Mouse (Mus musculus): ENCODE results near the gene Lrba. TPM values are rescaled to one million over a fixed set of nuclear protein-coding genes. Genes with fewer than 3 reads are reported as not detected.

Gene Lrba
- polyA plus RNA-seq, 1 experiment from 2014 or later: 6.4 TPM

DNA sequence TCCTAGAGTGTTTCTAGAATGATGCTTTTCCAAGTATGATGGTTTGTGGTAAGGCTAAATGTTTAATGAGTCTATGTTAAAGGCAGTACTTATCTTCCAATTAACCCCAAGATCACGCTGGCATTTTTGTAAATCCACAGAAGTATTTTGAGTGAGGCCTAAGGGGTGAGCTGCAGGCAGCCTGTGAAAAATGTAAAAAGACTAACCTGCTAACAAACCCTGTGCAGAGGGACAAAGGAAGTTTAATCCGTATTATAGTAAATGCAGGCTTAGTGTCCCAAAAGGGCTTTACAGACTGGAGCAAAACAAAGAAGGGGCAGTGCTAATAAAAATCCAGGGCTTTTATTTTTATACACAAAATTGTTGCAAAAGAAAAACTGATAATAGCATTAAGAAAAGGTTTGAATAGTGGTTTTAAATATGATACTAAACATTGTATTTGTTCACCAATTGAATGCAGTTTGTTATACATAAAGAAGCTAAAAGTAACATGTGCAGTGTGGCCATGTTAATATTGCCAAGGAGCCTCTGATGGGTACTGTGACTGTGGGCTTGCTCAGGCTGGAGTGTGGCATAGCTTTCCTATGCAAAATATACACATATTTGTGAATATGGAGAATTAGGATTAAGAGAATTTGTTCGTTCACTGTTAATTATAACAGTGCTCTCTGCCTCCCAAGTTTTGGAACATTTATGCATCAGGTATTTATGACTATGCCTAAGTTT is 348.2 kb downstream of the Lrba start:
- 41% methylated on average over 3 of the region's 3 CpGs for WGBS
- H3K27me3 ChIP-seq: no peaks in the 10 kb centered on the region
- ATAC-seq (ENCODE audit: low FRiP score, low read depth): no peak

DNA sequence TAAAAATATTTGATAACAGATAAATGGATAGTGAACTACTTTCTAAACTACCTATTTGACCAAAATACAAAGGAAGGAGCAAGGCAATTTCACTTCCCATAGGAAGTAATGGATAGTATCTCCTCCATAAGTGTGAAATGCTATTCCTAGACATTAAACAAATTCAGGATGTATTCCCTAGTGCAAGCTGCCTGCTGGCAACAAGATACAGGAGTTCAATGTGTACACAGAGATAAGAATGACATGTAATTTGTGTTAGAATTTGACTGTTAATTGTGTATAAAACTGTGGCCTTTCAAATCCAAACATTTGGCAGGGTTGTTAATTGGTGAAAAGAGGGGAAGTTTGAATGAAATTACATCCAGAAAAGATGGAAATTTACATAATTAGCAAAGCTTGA is 350.8 kb downstream of the Lrba start:
- H3K4me1 ChIP-seq: 0 out of 2 replicates have a peak, but pooled peaks cover 3% of the 10 kb centered on the region
- no peaks in the 10 kb centered on the region for H3K9me3 ChIP-seq
- no peak overlapping the region for H3K4me2 ChIP-seq (replicated peaks)
- no peak overlapping the region for H3K27ac ChIP-seq
- ATAC-seq (ENCODE audit: low FRiP score, low read depth): no peak
- no peaks in the 10 kb centered on the region for H3K27me3 ChIP-seq
- no peaks in the 10 kb centered on the region for H3K36me3 ChIP-seq
- H3K9ac ChIP-seq: no peak overlapping the region
- no peak overlapping the region for H3K4me3 ChIP-seq

More for the DNA sequence above, 348.2 kb downstream of the Lrba start:
- H3K27ac ChIP-seq: no peak overlapping the region
- H3K9ac ChIP-seq: no peak overlapping the region
- H3K4me3 ChIP-seq: no peak overlapping the region
- no peaks in the 10 kb centered on the region for H3K9me3 ChIP-seq
- no peaks in the 10 kb centered on the region for H3K36me3 ChIP-seq
- H3K4me1 ChIP-seq: 0 out of 2 replicates have a peak, but pooled peaks cover 3% of the 10 kb centered on the region
- no peak overlapping the region for H3K4me2 ChIP-seq (replicated peaks)

DNA sequence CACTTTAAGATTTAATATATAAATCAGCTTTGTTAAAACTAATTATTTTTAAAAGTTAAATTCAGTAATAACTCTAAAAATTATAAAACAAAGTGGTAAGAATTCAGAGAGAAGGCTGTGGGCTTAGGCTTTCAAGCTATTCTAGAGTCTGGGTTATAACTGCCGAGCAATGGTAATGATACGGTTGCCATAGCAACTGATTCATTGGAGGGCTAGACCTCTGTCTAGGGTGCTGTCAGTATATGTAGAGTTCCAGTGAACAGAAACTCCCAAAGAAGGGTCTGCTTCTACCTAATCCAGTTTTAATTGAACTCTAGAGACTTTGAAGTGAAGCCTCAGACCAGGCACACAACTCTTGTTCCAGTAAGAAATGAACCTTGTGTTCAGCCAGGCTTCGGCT is 377.8 kb downstream of the Lrba start:
- no peak overlapping the region for H3K9ac ChIP-seq
- no peaks in the 10 kb centered on the region for H3K36me3 ChIP-seq
- ATAC-seq (ENCODE audit: low FRiP score, low read depth): no peak
- no peak overlapping the region for H3K4me2 ChIP-seq (replicated peaks)
- no peaks in the 10 kb centered on the region for H3K9me3 ChIP-seq
- no peak overlapping the region for H3K27ac ChIP-seq
- 63% methylated on average over 3 of the region's 3 CpGs for WGBS
- no peak overlapping the region for H3K4me3 ChIP-seq
- H3K27me3 ChIP-seq: no peaks in the 10 kb centered on the region
- no peaks in the 10 kb centered on the region for H3K4me1 ChIP-seq

DNA sequence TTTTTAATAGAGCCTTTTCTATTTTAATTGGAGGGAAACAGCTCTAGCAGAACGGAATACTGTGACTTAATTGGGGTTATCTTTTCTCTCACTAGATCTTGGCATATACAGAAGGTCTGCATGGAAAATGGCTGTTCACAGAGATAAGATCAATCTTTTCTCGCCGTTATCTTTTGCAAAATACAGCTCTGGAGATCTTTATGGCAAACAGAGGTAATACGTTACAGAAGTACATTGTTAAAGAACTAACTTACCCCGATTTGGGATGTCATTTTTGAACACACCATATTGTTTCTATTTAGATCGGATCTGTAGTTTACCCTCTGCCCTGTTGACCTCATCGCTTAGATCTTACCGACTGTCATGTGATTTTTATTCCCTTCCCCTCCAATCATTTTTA is 381.3 kb downstream of the Lrba start:
- H3K4me1 ChIP-seq: no peaks in the 10 kb centered on the region
- H3K27me3 ChIP-seq: no peaks in the 10 kb centered on the region
- no peak overlapping the region for H3K4me2 ChIP-seq (replicated peaks)
- ATAC-seq (ENCODE audit: low FRiP score, low read depth): no peak
- no peaks in the 10 kb centered on the region for H3K36me3 ChIP-seq
- H3K9ac ChIP-seq: no peak overlapping the region
- H3K4me3 ChIP-seq: no peak overlapping the region
- 75% methylated on average over 8 of the region's 8 CpGs for WGBS
- H3K9me3 ChIP-seq: no peaks in the 10 kb centered on the region
- H3K27ac ChIP-seq: no peak overlapping the region

DNA sequence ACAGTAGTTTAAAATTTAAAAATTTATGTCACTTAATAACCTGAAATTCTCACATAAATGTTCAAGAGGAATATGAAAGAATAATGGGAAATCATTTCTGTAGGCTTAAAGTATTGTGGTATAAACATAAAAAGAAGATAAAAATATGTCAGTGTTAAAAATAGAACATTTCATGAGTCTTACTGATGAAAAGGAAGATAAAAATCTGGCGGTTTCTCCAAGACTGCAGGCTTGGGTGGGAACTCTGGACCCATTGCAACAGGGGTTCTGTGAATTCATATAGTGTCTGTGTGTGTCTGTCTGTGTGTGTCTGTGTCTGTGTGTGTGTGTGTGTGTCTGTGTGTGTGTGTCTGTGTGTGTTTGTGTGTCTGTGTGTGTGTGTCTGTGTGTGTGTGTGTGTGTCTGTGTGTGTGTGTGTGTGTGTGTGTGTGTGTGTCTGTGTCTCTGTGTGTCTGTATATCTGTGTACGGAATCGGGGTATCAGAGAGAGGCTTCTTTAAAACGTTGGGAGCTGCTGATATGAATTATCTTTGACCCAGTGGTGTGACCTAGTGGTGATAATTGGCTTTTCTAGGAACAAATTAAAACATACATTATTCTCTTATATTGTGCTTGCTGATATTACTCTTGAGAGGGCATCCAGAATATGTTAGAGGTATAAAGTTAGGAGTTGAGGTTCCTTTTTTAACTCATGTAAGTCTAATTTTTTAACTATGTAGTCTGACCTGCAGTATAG is 402.7 kb downstream of the Lrba start:
- ATAC-seq (ENCODE audit: low FRiP score, low read depth): no peak
- no peak overlapping the region for H3K27ac ChIP-seq
- H3K4me2 ChIP-seq (replicated peaks): no peak overlapping the region
- H3K4me1 ChIP-seq: no peaks in the 10 kb centered on the region
- H3K4me3 ChIP-seq: no peak overlapping the region
- 70% methylated on average over 4 of the region's 4 CpGs for WGBS
- no peaks in the 10 kb centered on the region for H3K27me3 ChIP-seq
- H3K9ac ChIP-seq: no peak overlapping the region
- H3K9me3 ChIP-seq: no peaks in the 10 kb centered on the region
- H3K36me3 ChIP-seq: no peaks in the 10 kb centered on the region

DNA sequence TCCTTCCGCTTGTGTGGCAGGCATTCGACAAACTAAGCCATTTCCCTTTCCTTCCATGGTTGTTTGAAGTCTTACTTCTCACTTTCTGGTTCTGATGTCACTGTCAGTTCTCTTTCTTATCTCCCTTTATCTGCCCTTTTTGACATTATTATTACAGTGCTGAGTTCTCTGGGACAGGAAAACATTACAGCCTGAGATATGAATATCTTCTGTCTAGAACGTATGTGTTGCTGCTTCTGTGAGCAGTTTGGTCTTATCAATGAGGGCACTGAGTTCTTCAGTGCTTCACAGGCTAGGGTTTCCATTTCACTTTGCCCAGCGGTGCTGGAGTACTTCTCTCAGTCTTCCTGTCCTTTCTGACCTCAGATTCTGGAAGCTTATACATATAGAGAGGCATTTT is 404.9 kb downstream of the Lrba start:
- no peaks in the 10 kb centered on the region for H3K36me3 ChIP-seq
- 86% methylated on average over 4 of the region's 4 CpGs for WGBS

DNA sequence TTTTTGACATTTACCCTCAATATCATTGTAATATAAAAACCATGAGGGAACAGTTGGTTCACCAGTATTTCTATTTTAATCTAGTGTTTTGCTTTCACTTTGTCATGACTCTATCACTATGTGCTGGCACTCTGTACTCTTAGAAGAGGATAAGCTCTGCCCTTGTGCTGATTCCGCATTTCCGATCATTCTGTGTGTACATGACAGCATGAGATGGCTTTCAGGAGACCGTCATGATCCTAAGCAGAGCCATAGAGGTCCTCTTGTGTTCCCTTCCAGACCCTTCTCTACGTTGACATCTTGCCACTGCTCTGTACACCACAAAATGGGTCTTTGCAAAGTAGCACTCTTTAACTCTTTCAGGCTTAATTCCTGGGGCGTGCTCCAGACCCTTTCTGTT is 411.0 kb downstream of the Lrba start:
- no peak overlapping the region for H3K9ac ChIP-seq
- 66% methylated on average over 5 of the region's 5 CpGs for WGBS
- ATAC-seq (ENCODE audit: low FRiP score, low read depth): no peak
- H3K9me3 ChIP-seq: no peaks in the 10 kb centered on the region
- no peak overlapping the region for H3K4me3 ChIP-seq
- no peaks in the 10 kb centered on the region for H3K36me3 ChIP-seq
- no peaks in the 10 kb centered on the region for H3K4me1 ChIP-seq
- H3K27me3 ChIP-seq: no peaks in the 10 kb centered on the region
- H3K27ac ChIP-seq: no peak overlapping the region
- no peak overlapping the region for H3K4me2 ChIP-seq (replicated peaks)

More for the DNA sequence above, 404.9 kb downstream of the Lrba start:
- H3K4me2 ChIP-seq (replicated peaks): no peak overlapping the region
- no peaks in the 10 kb centered on the region for H3K9me3 ChIP-seq
- ATAC-seq (ENCODE audit: low FRiP score, low read depth): no peak
- no peak overlapping the region for H3K27ac ChIP-seq
- no peak overlapping the region for H3K9ac ChIP-seq
- H3K27me3 ChIP-seq: no peaks in the 10 kb centered on the region
- no peak overlapping the region for H3K4me3 ChIP-seq
- no peaks in the 10 kb centered on the region for H3K4me1 ChIP-seq

DNA sequence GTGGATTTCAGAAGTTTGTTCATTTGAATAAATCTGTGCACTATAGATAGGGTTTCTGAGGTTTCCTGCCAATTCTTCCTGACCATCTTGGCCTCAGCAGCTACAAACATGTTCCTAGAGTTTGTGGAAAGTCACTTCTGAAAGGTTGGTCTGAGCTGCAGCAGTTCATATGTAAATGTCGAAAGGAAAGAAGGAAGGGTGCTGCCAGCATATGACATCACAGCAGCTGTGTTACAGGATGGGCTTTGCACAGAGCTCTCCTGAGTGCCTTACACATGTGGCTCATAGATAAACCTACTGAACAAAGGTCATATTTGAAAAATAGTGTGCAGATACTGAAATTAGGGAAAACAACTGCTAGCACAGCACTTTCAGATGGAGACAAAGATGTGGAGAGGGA is 411.5 kb downstream of the Lrba start:
- H3K27ac ChIP-seq: no peak overlapping the region
- ATAC-seq (ENCODE audit: low FRiP score, low read depth): no peak
- H3K36me3 ChIP-seq: no peaks in the 10 kb centered on the region
- 37% methylated on average over 1 of the region's 1 CpGs for WGBS
- H3K9me3 ChIP-seq: no peaks in the 10 kb centered on the region
- no peak overlapping the region for H3K4me3 ChIP-seq
- H3K9ac ChIP-seq: no peak overlapping the region
- no peaks in the 10 kb centered on the region for H3K4me1 ChIP-seq
- H3K27me3 ChIP-seq: no peaks in the 10 kb centered on the region
- no peak overlapping the region for H3K4me2 ChIP-seq (replicated peaks)

DNA sequence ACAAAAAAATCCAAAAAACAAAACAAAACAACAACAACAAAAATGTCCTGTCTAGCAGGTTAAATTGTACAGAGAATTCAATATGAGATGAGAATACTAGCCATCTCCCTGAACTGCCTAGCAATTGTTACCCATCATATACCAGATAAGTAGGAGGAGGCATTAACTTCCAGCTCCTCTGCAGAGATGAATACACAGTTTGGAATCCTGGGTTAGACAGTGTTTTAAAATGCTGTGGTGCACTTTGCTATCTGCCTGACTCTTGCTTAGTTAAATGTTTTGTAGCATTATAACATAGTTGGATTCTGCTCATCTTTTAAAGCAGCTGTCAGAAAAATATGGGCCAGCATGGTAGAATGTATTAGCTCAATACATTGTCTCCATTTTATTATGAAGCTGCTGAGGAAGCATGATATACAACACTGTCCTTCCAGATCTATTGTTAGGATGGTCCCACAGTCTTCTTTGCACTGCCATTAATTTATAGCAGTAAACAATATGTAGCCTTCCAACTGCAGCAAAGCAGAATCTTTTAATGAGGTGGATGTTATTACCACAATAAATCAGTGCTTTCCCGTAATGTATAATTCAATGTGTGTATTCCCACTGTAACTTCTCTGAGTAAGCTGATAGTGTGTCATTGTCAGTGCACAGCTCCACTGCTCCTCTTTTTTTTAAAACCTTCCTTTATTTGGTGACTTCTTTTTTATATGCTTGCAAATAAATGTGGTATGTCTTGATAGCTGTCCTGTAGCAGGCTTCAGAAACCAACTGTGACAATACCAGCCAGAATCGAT is 414.3 kb downstream of the Lrba start:
- Histone ChIP-seq H3K27me3 (no peaks in the 10 kb centered on the region), H3K4me3 (no peak overlapping the region), H3K36me3 (no peaks in the 10 kb centered on the region), H3K9ac (no peak overlapping the region), H3K4me2 (replicated peaks) (no peak overlapping the region), H3K27ac (no peak overlapping the region), H3K4me1 (no peaks in the 10 kb centered on the region), H3K9me3 (no peaks in the 10 kb centered on the region)
- 78% methylated on average over 2 of the region's 2 CpGs for WGBS
- ATAC-seq (ENCODE audit: low FRiP score, low read depth): no peak

DNA sequence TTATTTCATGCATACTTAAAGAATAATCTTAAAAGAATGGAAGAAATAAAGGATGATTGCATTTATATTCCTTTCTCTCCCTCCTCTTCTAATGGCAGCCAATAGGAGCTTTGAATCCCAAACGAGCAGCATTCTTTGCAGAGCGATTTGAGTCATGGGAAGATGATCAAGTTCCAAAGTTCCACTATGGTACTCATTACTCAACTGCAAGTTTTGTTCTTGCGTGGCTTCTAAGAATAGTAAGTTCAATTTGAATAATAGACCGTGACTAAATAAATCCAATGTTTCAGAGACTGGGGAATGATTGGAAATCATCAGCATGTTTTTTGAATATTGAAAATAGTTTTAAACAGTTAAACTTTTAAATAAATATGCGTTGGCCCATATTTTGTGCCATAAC is 416.9 kb downstream of the Lrba start:
- H3K4me3 ChIP-seq: no peak overlapping the region
- no peak for ATAC-seq (ENCODE audit: low FRiP score, low read depth)
- H3K36me3 ChIP-seq: no peaks in the 10 kb centered on the region
- H3K4me1 ChIP-seq: no peaks in the 10 kb centered on the region
- no peaks in the 10 kb centered on the region for H3K27me3 ChIP-seq
- WGBS: 82% methylated on average over 5 of the region's 5 CpGs
- H3K4me2 ChIP-seq (replicated peaks): no peak overlapping the region
- H3K9me3 ChIP-seq: no peaks in the 10 kb centered on the region
- H3K27ac ChIP-seq: no peak overlapping the region
- no peak overlapping the region for H3K9ac ChIP-seq

DNA sequence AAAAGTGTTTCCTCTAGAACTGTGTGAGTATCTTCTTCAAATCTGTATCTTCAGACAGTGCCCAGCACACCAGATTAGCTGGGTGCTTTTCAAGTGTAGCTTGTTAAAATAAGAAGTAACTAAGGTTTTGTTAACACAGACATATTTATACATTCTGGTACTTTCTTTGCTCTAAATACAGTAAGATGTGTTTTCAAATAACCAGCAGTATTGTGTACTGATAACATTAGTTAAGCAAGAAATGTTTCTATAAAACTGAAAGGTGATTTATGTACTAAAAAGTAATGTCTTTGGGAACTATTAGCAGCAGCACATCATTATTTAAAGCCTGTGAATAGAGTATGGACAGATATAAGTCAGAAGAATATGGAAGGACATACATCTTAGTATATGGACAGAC is 417.3 kb downstream of the Lrba start:
- H3K4me3 ChIP-seq: no peak overlapping the region
- ATAC-seq (ENCODE audit: low FRiP score, low read depth): no peak

DNA sequence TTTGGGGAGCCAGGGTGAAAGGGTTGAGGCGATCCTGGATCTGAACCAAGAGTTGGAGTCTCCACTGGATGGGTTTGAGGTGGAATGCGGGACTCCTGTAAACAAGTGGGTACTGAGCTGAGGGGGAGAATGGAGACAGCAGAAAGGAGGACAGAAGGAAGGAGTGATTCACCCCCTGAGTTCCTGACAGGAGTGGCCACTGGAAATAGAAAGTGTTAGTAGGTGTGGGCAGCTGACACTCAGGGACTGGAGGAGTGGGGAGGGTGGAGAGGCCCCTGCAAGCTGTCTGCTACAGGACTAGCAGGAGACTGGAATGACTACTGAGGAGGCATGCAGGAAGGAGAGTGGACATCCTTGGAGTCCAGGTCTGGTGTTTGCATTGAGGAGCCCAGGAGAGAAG is 422.3 kb downstream of the Lrba start:
- H3K9me3 ChIP-seq: no peaks in the 10 kb centered on the region
- H3K4me1 ChIP-seq: no peaks in the 10 kb centered on the region
- WGBS: 67% methylated on average over 2 of the region's 2 CpGs
- H3K9ac ChIP-seq: no peak overlapping the region
- no peak overlapping the region for H3K27ac ChIP-seq
- no peak overlapping the region for H3K4me2 ChIP-seq (replicated peaks)
- no peaks in the 10 kb centered on the region for H3K27me3 ChIP-seq
- no peaks in the 10 kb centered on the region for H3K36me3 ChIP-seq
- no peak overlapping the region for H3K4me3 ChIP-seq
- ATAC-seq (ENCODE audit: low FRiP score, low read depth): no peak

More for the DNA sequence above, 417.3 kb downstream of the Lrba start:
- Histone ChIP-seq H3K27ac (no peak overlapping the region), H3K9ac (no peak overlapping the region), H3K4me1 (no peaks in the 10 kb centered on the region), H3K36me3 (no peaks in the 10 kb centered on the region), H3K4me2 (replicated peaks) (no peak overlapping the region), H3K9me3 (no peaks in the 10 kb centered on the region), H3K27me3 (no peaks in the 10 kb centered on the region)
